Mouse (Mus musculus) embryonic fibroblast, embryonic 13.5 days (primary cell): ENCODE measurements around the gene Hdac11. TPM values are rescaled to one million over a fixed set of nuclear protein-coding genes. Genes with fewer than 3 reads are reported as not detected.

Experiments used
- H3K27ac ChIP-seq: 2 replicates; pipeline ENCODE4 v1.5.1; 2012; ENCODE audit warnings: low read length, control low read depth, inconsistent platforms; ENCODE audit not compliant: insufficient read depth
- H3K4me1 ChIP-seq: 2 replicates; pipeline ENCODE4 v1.6.1; 2011; ENCODE audit warnings: low read length; ENCODE audit not compliant: control insufficient read depth, insufficient read depth
- H3K4me3 ChIP-seq: 2 replicates; pipeline ENCODE4 v1.5.1; 2011; ENCODE audit warnings: mild to moderate bottlenecking, control low read depth, low read length; ENCODE audit not compliant: insufficient read depth
- CTCF ChIP-seq: IDR thresholded peaks from 2 replicates; pipeline ENCODE4 v1.5.1; 2011; ENCODE audit warnings: mild to moderate bottlenecking, control low read depth, low read length, moderate library complexity, borderline replicate concordance; ENCODE audit not compliant: insufficient read depth
- POLR2A ChIP-seq: IDR thresholded peaks from 2 replicates; pipeline ENCODE4 v1.6.1; 2011; ENCODE audit warnings: low read depth, mild to moderate bottlenecking, control low read depth, low read length, moderate library complexity
- polyA plus RNA-seq: library from polyadenylated mRNA; stranded (reverse); fragments of >200 nt; gene quantifications from 2 replicates; pipeline ENCODE4 v1.2.4, GENCODE M21; 2011; ENCODE audit warnings: low read depth; ENCODE audit not compliant: missing spikeins, insufficient read length

The Hdac11 gene
- 5.4 TPM in 2 replicates for polyA plus RNA-seq

DNA sequence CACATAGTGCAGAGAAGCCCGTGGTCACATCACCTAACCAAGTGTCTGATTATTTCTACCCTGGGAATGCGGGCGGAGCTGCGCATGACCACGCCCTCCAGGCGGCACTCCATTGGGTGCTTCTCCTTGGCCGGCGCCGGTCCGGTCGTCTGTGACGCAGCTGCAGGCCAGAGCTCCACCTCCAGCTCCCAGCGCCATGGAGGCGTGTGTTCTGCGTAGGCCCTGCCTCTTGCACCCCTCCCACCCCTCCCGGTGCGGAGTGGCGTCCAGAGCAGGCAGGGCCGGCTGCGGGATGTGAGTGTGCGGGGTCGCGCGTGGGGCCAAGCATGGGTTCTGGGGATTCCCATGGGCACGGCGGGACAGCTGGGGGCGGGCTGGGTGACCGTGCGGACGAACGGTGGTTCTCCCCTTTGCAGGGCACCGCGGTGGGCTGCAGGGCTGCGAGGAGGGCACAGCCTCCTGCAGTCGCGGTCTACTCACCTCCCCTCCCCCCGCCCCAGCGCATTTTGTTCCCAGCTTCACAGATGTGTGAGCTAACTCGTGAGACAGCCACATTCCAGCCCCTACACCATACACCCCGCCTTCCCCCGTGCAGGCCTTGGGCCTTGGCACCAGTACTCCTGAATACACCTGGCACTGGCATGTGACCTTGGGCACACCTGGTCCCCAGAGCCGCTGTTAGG, at the start of gene Hdac11:
Hdac11 (plus strand) TSS at position 112 of the 683 bp plus-strand sequence.
- TF ChIP-seq POLR2A (peak; percentile 79), CTCF (no peak)
- H3K4me1 ChIP-seq = 0 out of 2 replicates have a peak, but pooled peaks cover 3% of the 10 kb centered on the region

DNA sequence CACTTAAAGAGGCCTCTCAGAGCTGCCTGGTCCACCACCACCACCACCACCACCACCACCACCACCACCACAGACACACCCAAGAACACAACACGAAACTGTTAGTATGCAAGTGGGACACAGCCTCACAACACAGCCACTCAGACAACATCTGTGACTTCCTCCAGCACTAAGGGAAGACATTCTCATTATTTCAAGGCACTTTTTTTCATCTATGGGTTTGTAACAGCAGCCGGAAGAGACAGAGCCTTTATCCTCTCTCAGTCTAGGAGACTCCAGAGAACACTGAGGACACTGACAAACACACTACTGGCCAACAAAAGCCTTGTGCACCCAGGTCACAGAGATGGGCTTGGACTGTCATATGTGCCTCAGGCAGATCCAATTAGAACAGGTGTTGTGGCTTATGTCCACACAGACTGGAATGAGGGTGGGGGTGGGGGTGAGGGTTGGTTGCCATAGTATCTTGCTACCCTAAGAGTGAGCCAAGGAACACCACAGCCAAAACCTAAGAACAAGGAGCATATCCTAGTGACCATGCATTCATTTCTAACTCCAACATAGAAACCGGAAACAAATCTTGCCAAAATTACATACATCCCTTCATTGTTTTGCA, 48.1 kb upstream of the Hdac11 start:
- no peak overlapping the region for H3K4me3 ChIP-seq
- TF ChIP-seq POLR2A (no peak), CTCF (no peak)

More for the DNA sequence above, at the start of gene Hdac11:
- Histone ChIP-seq H3K27ac (no peak within 1 kb of the TSS), H3K4me3 (peak within 1 kb of the TSS; percentile 35)

DNA sequence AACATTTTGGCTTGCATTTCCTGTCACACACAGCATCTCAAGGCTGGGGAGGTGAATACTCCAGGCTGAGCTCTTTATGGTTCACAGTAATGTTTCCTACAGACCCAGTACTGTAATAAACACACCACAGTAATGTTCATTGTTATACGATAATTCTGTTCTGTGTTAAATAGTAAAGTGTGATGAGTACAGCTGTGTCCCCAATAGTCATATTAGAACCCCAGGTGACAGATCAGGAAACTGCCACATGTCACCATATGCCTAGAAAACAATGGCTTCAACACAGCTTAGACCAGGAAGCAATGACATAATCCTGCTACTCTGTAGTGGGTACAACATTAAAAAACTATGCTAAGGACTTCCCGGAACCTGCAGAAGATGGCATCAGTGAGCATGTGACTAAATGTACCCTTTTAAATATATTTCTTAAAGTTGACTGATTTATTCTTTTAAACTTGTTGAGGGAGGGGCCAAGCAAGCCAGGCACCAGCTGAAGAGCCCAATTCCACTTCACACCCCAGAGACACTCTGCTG, 47.5 kb upstream of the Hdac11 start:
- Histone ChIP-seq H3K27ac (no peak overlapping the region), H3K4me1 (no peaks in the 10 kb centered on the region), H3K4me3 (no peak overlapping the region)
- TF ChIP-seq POLR2A = no peak
- no peak for TF ChIP-seq CTCF

More for the DNA sequence above, 48.1 kb upstream of the Hdac11 start:
- Histone ChIP-seq H3K27ac (no peak overlapping the region), H3K4me1 (no peaks in the 10 kb centered on the region)

DNA sequence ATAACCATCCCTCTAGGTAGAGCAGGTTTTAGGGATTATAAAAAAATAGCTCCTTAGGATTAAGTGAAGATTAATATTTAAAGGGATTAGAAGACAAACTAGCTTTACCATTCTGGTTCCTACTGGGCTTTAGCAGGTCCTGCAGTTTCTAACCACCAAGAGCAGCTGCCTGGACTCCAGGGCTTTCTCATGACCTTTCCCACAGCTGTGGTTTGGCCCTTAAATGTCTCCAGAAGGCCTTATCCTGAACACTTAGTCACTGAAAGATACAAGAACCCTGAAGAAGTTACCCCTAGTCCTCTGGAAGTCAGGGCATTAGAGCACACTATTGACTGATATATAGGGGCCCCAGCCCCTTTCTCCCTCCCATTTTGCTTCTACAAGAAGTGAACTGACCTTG, 47.0 kb upstream of the Hdac11 start:
- no peak for TF ChIP-seq POLR2A
- TF ChIP-seq CTCF = no peak
- Histone ChIP-seq H3K4me3 (no peak overlapping the region), H3K4me1 (no peaks in the 10 kb centered on the region), H3K27ac (no peak overlapping the region)

DNA sequence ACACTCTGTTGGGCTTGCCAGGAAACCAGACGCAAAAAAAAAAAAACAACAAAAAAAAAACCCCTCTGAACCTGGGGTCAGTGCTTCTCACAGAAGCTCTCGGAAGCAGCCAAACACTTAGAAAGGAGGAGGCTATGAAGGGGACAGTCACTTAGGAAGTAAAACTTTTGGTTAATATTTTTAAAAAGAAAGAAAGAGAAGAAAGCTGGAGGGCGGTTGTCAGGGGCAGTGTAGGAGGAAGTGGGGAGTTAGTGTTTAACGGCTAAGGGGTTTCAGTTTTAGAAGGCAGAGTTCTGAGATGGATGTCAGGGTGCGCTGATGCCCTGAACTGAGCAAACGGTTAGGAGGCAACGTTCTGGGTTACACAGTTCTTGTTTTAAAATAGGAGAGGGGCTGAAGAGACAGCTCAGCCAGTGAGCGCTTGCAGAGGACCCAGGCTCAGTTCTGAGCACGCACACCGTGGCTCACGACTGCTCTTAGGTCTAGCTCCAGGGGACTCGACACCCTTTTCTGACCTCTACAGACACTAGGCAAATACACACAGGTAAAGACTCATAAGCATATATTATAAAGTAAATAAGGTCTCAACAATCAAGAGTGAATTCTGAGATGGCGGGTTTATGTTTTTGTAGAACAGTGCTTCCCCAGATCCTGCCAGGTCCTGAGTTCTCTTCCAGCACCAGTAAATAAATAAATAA, 46.0 kb upstream of the Hdac11 start:
- no peak for TF ChIP-seq POLR2A
- TF ChIP-seq CTCF = no peak

DNA sequence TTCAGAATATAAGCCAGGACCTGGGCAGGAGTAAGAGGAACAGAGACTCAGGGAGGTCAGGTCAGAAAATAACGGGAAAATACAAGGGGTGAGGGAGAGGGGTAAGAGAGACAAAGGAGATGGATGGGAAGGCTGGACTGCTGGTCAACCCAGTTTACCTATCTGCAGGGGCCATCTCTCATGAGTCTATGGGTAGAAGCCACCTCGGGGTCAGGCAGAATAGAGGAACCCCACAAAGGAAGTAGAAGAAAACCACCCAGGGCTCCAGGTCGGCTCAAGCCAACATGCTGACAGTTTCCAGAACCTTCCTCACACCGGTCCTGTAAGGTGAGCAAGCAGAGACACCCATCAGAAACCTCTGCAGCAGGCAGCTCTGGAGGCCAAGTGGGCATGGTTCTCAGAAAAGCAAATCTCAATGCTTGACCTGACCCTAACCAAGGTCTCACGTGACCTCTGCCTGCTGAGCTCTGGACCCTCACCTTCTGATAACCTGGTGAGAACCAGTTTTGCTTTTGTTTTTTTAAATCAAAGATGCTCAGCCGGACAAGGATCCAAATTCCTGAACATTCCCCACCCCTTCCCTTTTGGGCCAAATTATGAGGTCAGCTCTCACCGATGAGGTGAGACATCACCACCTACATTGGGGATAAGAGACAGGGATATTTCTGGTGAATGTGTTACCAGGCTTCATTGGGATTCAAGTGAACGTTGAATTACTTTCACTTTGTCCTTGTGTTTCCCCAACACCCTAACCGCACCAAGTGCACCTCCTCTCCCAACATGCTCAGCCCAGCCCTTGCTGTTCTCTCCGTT, 45.1 kb upstream of the Hdac11 start:
- no peak overlapping the region for H3K4me3 ChIP-seq
- H3K4me1 ChIP-seq = no peaks in the 10 kb centered on the region
- no peak for TF ChIP-seq CTCF
- TF ChIP-seq POLR2A = no peak
- no peak overlapping the region for H3K27ac ChIP-seq

More for the DNA sequence above, 46.0 kb upstream of the Hdac11 start:
- H3K4me1 ChIP-seq = no peaks in the 10 kb centered on the region
- no peak overlapping the region for H3K4me3 ChIP-seq
- H3K27ac ChIP-seq = no peak overlapping the region

DNA sequence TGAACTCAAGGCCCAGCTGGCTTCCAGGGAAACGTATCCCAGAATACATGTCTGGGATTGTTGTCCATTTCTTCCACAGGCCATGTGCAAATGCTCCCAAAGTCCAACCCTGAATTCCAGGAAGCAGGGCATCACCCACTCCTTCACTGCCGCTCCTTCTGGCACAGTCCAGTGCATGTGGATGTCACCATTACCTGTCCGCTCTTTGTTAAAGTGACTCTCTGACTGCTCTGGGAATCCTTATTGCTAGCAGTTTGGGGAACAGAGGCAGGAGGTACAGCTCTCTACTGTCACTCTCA, 44.6 kb upstream of the Hdac11 start:
- no peak overlapping the region for H3K27ac ChIP-seq
- TF ChIP-seq POLR2A (no peak), CTCF (no peak)
- no peak overlapping the region for H3K4me3 ChIP-seq
- no peaks in the 10 kb centered on the region for H3K4me1 ChIP-seq

DNA sequence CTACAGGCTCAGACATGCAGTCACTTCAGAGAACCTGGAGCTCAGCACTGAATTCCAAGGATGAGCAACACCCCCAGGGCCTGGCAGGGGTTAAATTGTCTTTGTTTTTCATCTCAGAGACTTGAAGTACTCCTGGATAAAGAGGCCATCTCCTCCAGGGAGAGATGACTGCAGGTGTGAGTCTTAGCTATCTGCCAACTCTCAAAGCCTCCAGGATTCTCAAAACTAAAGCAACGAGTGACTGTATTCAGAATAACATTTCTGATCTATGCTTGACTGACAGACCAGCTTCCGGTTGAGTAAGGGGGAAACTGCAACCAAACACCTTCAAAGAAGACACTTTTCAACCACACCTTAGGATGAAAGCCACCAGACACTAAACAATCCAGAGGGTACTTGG, 41.7 kb upstream of the Hdac11 start:
- TF ChIP-seq CTCF (no peak), POLR2A (no peak)
- H3K4me3 ChIP-seq = no peak overlapping the region

DNA sequence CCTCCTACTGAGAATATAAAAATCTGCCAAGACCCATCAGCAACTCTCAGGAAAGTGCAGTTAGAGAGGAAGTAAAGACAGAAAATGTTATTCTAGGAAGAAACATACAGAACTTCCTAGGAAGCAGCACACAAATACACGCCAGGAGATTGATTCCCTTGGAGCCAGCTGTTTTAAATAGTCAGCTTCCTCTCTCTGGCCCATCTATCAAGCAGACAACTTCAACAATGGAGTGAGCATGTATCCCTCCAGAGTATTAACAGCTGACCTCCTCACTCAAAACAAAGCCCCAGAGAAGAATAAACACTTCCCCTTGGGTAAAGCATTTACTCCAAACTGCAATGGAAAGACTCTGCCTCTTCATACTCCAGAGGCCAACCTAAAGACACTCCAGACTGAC, 41.3 kb upstream of the Hdac11 start:
- Histone ChIP-seq H3K27ac (no peak overlapping the region), H3K4me3 (no peak overlapping the region), H3K4me1 (no peaks in the 10 kb centered on the region)
- TF ChIP-seq CTCF = no peak
- TF ChIP-seq POLR2A = no peak

More for the DNA sequence above, 41.7 kb upstream of the Hdac11 start:
- Histone ChIP-seq H3K27ac (no peak overlapping the region), H3K4me1 (no peaks in the 10 kb centered on the region)
